Mouse (Mus musculus) stomach, postnatal 0 days (tissue): ENCODE results near the gene Cux2.

Source experiments
- CTCF ChIP-seq: IDR thresholded peaks from 2 replicates; pipeline ENCODE4 v1.5.1; 2016; ENCODE audit warnings: antibody characterized with exemption, low read depth, mild to moderate bottlenecking, moderate library complexity
- EP300 ChIP-seq: optimal IDR thresholded peaks from 2 replicates; pipeline ENCODE3; 2016; ENCODE audit warnings: antibody characterized with exemption

DNA sequence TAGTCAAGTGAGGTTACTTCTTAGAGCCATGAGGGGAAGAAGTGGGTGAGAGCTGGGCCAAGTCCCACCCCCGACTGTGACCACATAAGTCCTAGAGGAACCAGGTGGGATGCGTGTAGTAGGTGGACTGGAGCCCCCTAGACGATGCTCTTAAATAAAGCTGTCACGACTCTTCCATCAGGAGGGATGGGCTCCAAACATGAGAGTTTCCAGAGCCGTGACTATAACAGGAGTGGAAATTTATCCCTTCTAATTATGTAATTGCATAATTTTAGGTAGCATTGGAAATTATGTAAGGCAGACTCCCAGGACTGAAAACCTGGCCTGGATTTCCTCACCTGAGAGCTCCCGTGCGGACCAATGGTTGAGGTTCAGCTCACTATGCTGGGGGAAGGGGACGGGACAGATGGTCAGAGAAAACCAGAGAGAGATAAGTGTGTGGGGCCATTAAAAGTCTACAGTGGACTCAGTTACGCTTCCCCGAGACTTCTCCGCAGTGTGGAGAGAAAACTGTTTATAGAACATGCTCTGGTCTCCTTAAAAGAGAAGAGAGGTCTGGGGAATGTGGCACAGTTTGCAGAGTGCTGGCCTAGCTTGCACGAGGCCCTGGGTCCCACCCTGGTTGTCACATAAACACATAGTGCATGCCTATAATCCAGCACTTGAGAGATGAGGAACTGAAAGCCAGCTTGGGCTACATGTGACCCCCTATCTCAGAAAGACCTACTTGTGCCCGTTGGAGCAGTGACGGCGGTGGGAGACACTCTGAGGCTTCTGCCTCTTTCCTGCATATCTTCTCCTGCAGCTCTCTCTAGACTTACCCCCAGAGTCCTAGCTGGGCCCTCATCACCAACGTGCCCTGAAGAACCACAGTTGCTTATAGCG is 126.7 kb downstream of the Cux2 start:
- TF ChIP-seq CTCF (no peak), EP300 (no peak)
